21 mouse cellular contexts compared by ENCODE assay signal in the genomic region with DNA sequence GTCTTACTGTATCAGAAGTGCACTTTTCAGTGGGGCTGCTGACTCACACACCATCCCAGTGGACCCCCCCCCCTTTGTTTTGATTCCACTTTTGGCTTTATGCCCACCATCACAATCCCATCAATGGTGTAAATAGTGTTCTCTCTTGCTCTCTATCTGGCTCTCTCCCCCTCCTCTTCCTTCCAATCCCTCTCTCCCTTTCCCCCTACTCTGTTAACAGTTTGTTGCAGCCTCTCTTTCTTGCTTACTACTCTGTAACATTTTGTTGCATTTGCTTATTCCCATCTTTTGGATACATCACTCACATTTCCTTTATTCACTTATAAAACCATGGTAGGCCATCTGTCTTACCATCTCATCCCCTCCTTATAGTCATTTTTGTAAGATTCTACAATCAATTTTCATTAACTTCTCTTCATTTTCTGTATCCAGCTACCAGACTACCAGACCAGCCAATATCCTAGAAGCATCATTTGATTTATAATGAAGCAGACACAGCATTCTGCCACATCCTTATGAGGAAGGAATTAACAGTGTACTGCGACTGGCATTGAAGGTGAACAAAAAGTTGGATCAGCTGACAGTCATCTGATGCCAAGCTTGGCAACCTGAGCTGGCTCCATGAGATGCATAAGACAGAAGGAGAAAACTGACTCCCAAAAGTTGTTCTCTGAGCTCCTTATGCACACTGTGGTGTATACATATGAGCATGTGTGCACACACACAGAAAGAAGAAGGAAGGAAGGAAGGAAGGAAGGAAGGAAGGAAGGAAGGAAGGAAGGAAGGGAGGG.
DNase-seq lines count a peak whose midpoint lies in the region; ATAC-seq and TF ChIP-seq lines count a peak whose summit lies in the region.
"Had no signal": no experiment of that assay in that cellular context is flagged by ENCODE, and none has a peak within 500 bp of the region (broad histone marks: within the 10 kb centered on the region; RNA-seq: fewer than 3 reads in every experiment).

No protein-coding gene starts in this region.

- ATAC-seq in embryonic facial prominence, embryonic 14.5 days (ENCODE audit: low read depth), result peak; percentile 50; the same call in 1 of the 2 replicates
- ATAC-seq in forebrain, postnatal 0 days, result peak; percentile 78
- ATAC-seq in intestine, postnatal 0 days, result no peak

- no peak for TF ChIP-seq POLR2A in brain, embryonic 14.5 days (IDR thresholded peaks at IDR 0.05; ENCODE audit: borderline replicate concordance, extremely low read depth, insufficient read depth, insufficient read length, poor library complexity, severe bottlenecking)

- WGBS in embryonic facial prominence, embryonic 14.5 days, result 55% methylated on average over 1 of the region's 1 CpGs
- WGBS in embryonic facial prominence, embryonic 10.5 days, result 74% methylated on average over 1 of the region's 1 CpGs
- 43% methylated on average over 1 of the region's 1 CpGs for WGBS in forebrain, postnatal 0 days
- 75% methylated on average over 1 of the region's 1 CpGs for WGBS in intestine, postnatal 0 days

- no peak overlapping the region for H3K4me3 ChIP-seq in embryonic facial prominence, embryonic 14.5 days (ENCODE audit: low read depth, low read length)
- no peak overlapping the region for H3K4me3 ChIP-seq in embryonic facial prominence, embryonic 10.5 days
- H3K4me3 ChIP-seq in layer of hippocampus, adult 2 months, result no peak overlapping the region
- no peak overlapping the region for H3K4me3 ChIP-seq in forebrain, postnatal 0 days (ENCODE audit: low read depth, low read length)
- no peak overlapping the region for H3K4me3 ChIP-seq in intestine, postnatal 0 days (ENCODE audit: low read depth, low read length)
- H3K4me3 ChIP-seq: embryonic facial prominence, embryonic 13.5 days; heart, adult 2 months; heart, embryonic 15.5 days; hindbrain, embryonic 13.5 days had no signal

- H3K4me2 ChIP-seq in embryonic facial prominence, embryonic 14.5 days (ENCODE audit: low read depth, low read length), result no peak overlapping the region
- no peak overlapping the region for H3K4me2 ChIP-seq in forebrain, postnatal 0 days (ENCODE audit: low read depth)
- no peak overlapping the region for H3K4me2 ChIP-seq in intestine, postnatal 0 days (replicated peaks; ENCODE audit: low read depth)
- H3K4me2 ChIP-seq: embryonic facial prominence, embryonic 13.5 days; heart, embryonic 11.5 days; heart, embryonic 15.5 days; hindbrain, embryonic 13.5 days had no signal

- DNase-seq in embryonic facial prominence, embryonic 14.5 days (ENCODE audit: low spot score), result no peak
- DNase-seq in embryonic facial prominence, embryonic 10.5 days (ENCODE audit: low spot score), result no peak
- no peak for DNase-seq in layer of hippocampus, adult 2 months (ENCODE audit: low spot score in 2 of 2)
- DNase-seq in layer of hippocampus, adult 11-12 months (ENCODE audit: low spot score), result no peak
- DNase-seq in brain, embryonic 14.5 days (ENCODE audit: low read depth), result peak; percentile 57
- peak; percentile 72 for DNase-seq in forebrain, postnatal 0 days
- DNase-seq: adrenal gland, adult 2 months; adrenal gland, postnatal 25 days; cerebellum, adult 11-12 months; cerebellum, adult 9-11 months; gastrocnemius, postnatal 14 days; heart, adult 2 months; heart, postnatal 14 days; kidney, adult 18-20 months had no signal

- H3K4me1 ChIP-seq in embryonic facial prominence, embryonic 14.5 days (ENCODE audit: control insufficient read depth, insufficient read depth, low read length), result no peaks in the 10 kb centered on the region
- no peaks in the 10 kb centered on the region for H3K4me1 ChIP-seq in embryonic facial prominence, embryonic 10.5 days
- no peaks in the 10 kb centered on the region for H3K4me1 ChIP-seq in forebrain, postnatal 0 days (ENCODE audit: insufficient read depth)
- H3K4me1 ChIP-seq in intestine, postnatal 0 days (replicated peaks; ENCODE audit: control insufficient read depth, insufficient read depth, low read length), result no peaks in the 10 kb centered on the region
- H3K4me1 ChIP-seq: embryonic facial prominence, embryonic 13.5 days; heart, embryonic 15.5 days had no signal

- no peak overlapping the region for H3K27ac ChIP-seq in embryonic facial prominence, embryonic 14.5 days (replicated peaks; ENCODE audit: low read depth, low read length)
- no peak overlapping the region for H3K27ac ChIP-seq in embryonic facial prominence, embryonic 10.5 days (replicated peaks)
- H3K27ac ChIP-seq in layer of hippocampus, adult 2 months, result peak overlapping the region; percentile 39; the same call in 1 of the 2 replicates
- no peak overlapping the region for H3K27ac ChIP-seq in forebrain, postnatal 0 days (ENCODE audit: low read depth, low read length)
- H3K27ac ChIP-seq in intestine, postnatal 0 days (ENCODE audit: low read depth, low read length), result no peak overlapping the region
- H3K27ac ChIP-seq: embryonic facial prominence, embryonic 13.5 days; heart, adult 2 months; heart, embryonic 15.5 days; hindbrain, embryonic 13.5 days; hindbrain, postnatal 0 days had no signal

- H3K9ac ChIP-seq in embryonic facial prominence, embryonic 14.5 days (ENCODE audit: low read depth, low read length), result no peak overlapping the region
- H3K9ac ChIP-seq in forebrain, postnatal 0 days, result no peak overlapping the region
- H3K9ac ChIP-seq in intestine, postnatal 0 days (ENCODE audit: low read depth, low read length), result no peak overlapping the region
- H3K9ac ChIP-seq: embryonic facial prominence, embryonic 13.5 days; heart, embryonic 15.5 days; hindbrain, embryonic 13.5 days had no signal

- peaks cover 9% of the 10 kb centered on the region; the same call in 1 of the 2 replicates for H3K9me3 ChIP-seq in embryonic facial prominence, embryonic 14.5 days (ENCODE audit: control insufficient read depth, low read length)
- no peaks in the 10 kb centered on the region for H3K9me3 ChIP-seq in embryonic facial prominence, embryonic 10.5 days
- H3K9me3 ChIP-seq in forebrain, postnatal 0 days (ENCODE audit: low read length), result 0 out of 2 replicates have a peak, but pooled peaks cover 2% of the 10 kb centered on the region
- no peaks in the 10 kb centered on the region for H3K9me3 ChIP-seq in intestine, postnatal 0 days (ENCODE audit: control insufficient read depth)
- H3K9me3 ChIP-seq: heart, embryonic 15.5 days; hindbrain, embryonic 13.5 days had no signal

- no peaks in the 10 kb centered on the region for H3K36me3 ChIP-seq in embryonic facial prominence, embryonic 14.5 days (ENCODE audit: control insufficient read depth, insufficient read depth, low read length)
- H3K36me3 ChIP-seq in embryonic facial prominence, embryonic 10.5 days (replicated peaks), result no peaks in the 10 kb centered on the region
- H3K36me3 ChIP-seq in forebrain, postnatal 0 days (ENCODE audit: insufficient read depth), result no peaks in the 10 kb centered on the region
- H3K36me3 ChIP-seq in intestine, postnatal 0 days (ENCODE audit: control insufficient read depth, insufficient read depth), result no peaks in the 10 kb centered on the region
- H3K36me3 ChIP-seq: embryonic facial prominence, embryonic 13.5 days; heart, embryonic 15.5 days; hindbrain, embryonic 13.5 days had no signal

- TF ChIP-seq CTCF in layer of hippocampus, adult 2 months (conservative IDR thresholded peaks at IDR 0.05), result no peak
- TF ChIP-seq CTCF in brain, embryonic 14.5 days (IDR thresholded peaks at IDR 0.05; ENCODE audit: borderline replicate concordance, extremely low read depth, insufficient read depth, insufficient read length), result no peak
- no peak for TF ChIP-seq CTCF in forebrain, postnatal 0 days (IDR thresholded peaks at IDR 0.05; ENCODE audit: low read depth)
- no peak for TF ChIP-seq CTCF in intestine, postnatal 0 days (IDR thresholded peaks at IDR 0.05; ENCODE audit: low read depth)

- no peaks in the 10 kb centered on the region for H3K27me3 ChIP-seq in embryonic facial prominence, embryonic 14.5 days (replicated peaks; ENCODE audit: control insufficient read depth, insufficient read depth, low read length)
- no peaks in the 10 kb centered on the region for H3K27me3 ChIP-seq in embryonic facial prominence, embryonic 10.5 days (replicated peaks; ENCODE audit: low read depth, poor library complexity, severe bottlenecking)
- no peaks in the 10 kb centered on the region for H3K27me3 ChIP-seq in forebrain, postnatal 0 days (ENCODE audit: insufficient read depth, low read length)
- no peaks in the 10 kb centered on the region for H3K27me3 ChIP-seq in intestine, postnatal 0 days (replicated peaks; ENCODE audit: control insufficient read depth, insufficient read depth, low read length)
- H3K27me3 ChIP-seq: CH12.LX; embryonic facial prominence, embryonic 13.5 days; heart, embryonic 15.5 days; hindbrain, embryonic 13.5 days had no signal

Comparison
In these comparisons a context has a peak if more than half of its experiments do, and no peak if none do; other contexts are left out.
1. DNase-seq: peak in brain, embryonic 14.5 days (single experiment) and forebrain, postnatal 0 days (single experiment); none in embryonic facial prominence, embryonic 14.5 days (single experiment), embryonic facial prominence, embryonic 10.5 days (single experiment), layer of hippocampus, adult 2 months (0 of 2) and layer of hippocampus, adult 11-12 months (single experiment).